Mouse (Mus musculus) MEL (cell line): ENCODE data around the gene Cerk. TPM values are rescaled to one million over a fixed set of nuclear protein-coding genes. Genes with fewer than 3 reads are reported as not detected.

Experiments
- DNase-seq: peaks from one replicate; pipeline ENCODE4 v3.0.0; 2011; ENCODE audit warnings: low read depth, low spot score
- H3K27ac ChIP-seq: 2 replicates; pipeline ENCODE4 v1.5.1; 2012; ENCODE audit warnings: low read depth, mild to moderate bottlenecking, control low read depth, low read length, moderate library complexity; ENCODE audit not compliant: control insufficient read depth
- H3K27me3 ChIP-seq, 2 experiments: fragments of 150-350 bp in 1 of 2; sonication (generic) in 1 of 2; 2 replicates each; pipeline ENCODE4 v1.6.1; 2012; ENCODE audit warnings: low read length in 2 of 2, mild to moderate bottlenecking in 2 of 2, improper control_type of control experiment in 1 of 2, moderate library complexity in 1 of 2; ENCODE audit not compliant: insufficient read depth in 2 of 2, control insufficient read depth in 1 of 2
- H3K36me3 ChIP-seq, 2 experiments: 2 replicates each; pipeline ENCODE4 v1.6.1; 2012 to 2014; ENCODE audit warnings: low read length in 2 of 2, improper control_type of control experiment in 1 of 2, inconsistent platforms in 1 of 2, mild to moderate bottlenecking in 1 of 2; ENCODE audit not compliant: insufficient read depth in 2 of 2, control insufficient read depth in 1 of 2
- H3K4me1 ChIP-seq, 2 experiments: fragments of 150-350 bp in 1 of 2; sonication (generic) in 1 of 2; 2 replicates each; pipeline ENCODE4 v1.6.1; 2012; ENCODE audit warnings: low read length in 2 of 2, improper control_type of control experiment in 1 of 2, mild to moderate bottlenecking in 1 of 2; ENCODE audit not compliant: insufficient read depth in 2 of 2, control insufficient read depth in 1 of 2
- H3K4me3 ChIP-seq, 2 experiments: fragments of 150-350 bp in 1 of 2; sonication (generic) in 1 of 2; 2 replicates each; pipeline ENCODE4 v1.5.1; 2012; ENCODE audit warnings: low read depth in 2 of 2, low read length in 2 of 2, mild to moderate bottlenecking in 2 of 2, moderate library complexity in 2 of 2, control low read depth in 1 of 2, improper control_type of control experiment in 1 of 2; ENCODE audit not compliant: control insufficient read depth in 1 of 2, insufficient read depth in 1 of 2
- H3K79me2 ChIP-seq: 2 replicates; pipeline ENCODE4 v1.6.1; 2012; ENCODE audit warnings: mild to moderate bottlenecking, low read length, moderate library complexity; ENCODE audit not compliant: control insufficient read depth, poor library complexity, insufficient read depth
- H3K9ac ChIP-seq: 2 replicates; pipeline ENCODE4 v1.6.1; 2012; ENCODE audit warnings: low read depth, mild to moderate bottlenecking, control low read depth, low read length, moderate library complexity; ENCODE audit not compliant: control insufficient read depth, poor library complexity, severe bottlenecking
- H3K9me3 ChIP-seq: fragments of 150-350 bp; sonication (generic); replicated peaks from 2 replicates; pipeline ENCODE4 v1.6.1; 2012; ENCODE audit warnings: mild to moderate bottlenecking, low read length, improper control_type of control experiment, moderate library complexity; ENCODE audit not compliant: insufficient read depth
- CHD1 ChIP-seq: IDR thresholded peaks from 2 replicates; pipeline ENCODE4 v1.6.1; 2012; ENCODE audit warnings: low read depth, mild to moderate bottlenecking, inconsistent platforms, low read length, improper control_type of control experiment
- CHD2 ChIP-seq: IDR thresholded peaks from 2 replicates; pipeline ENCODE4 v1.6.1; 2011; ENCODE audit warnings: low read length, improper control_type of control experiment
- CTCF ChIP-seq, 3 experiments: IDR thresholded peaks in 2 of 3; conservative IDR thresholded peaks in 1 of 3; 2 replicates each; pipeline ENCODE4 v1.5.1; 2011 to 2012; ENCODE audit warnings: low read length in 3 of 3, low read depth in 2 of 3, mild to moderate bottlenecking in 2 of 3, improper control_type of control experiment in 1 of 3, inconsistent platforms in 1 of 3, mixed read lengths in 1 of 3, moderate library complexity in 1 of 3; ENCODE audit not compliant: control insufficient read depth in 1 of 3, insufficient read depth in 1 of 3, poor library complexity in 1 of 3, severe bottlenecking in 1 of 3
- GATA1 ChIP-seq: IDR thresholded peaks from 2 replicates; pipeline ENCODE4 v1.6.1; 2011; ENCODE audit warnings: low read depth, low read length, improper control_type of control experiment
- HCFC1 ChIP-seq: IDR thresholded peaks from 2 replicates; pipeline ENCODE4 v1.6.1; 2012; ENCODE audit warnings: low read depth, mild to moderate bottlenecking, inconsistent platforms, low read length, improper control_type of control experiment, moderate library complexity
- JUND ChIP-seq: IDR thresholded peaks from 2 replicates; pipeline ENCODE4 v1.6.1; 2011; ENCODE audit warnings: low read depth, mild to moderate bottlenecking, improper control_type of control experiment, low read length
- MAFK ChIP-seq: IDR thresholded peaks from 2 replicates; pipeline ENCODE4 v1.6.1; 2011; ENCODE audit warnings: low read depth, mild to moderate bottlenecking, low read length, improper control_type of control experiment, borderline replicate concordance
- MAX ChIP-seq: IDR thresholded peaks from 2 replicates; pipeline ENCODE4 v1.6.1; 2011; ENCODE audit warnings: low read length, improper control_type of control experiment
- MEF2A ChIP-seq: IDR thresholded peaks from 2 replicates; pipeline ENCODE4 v1.6.1; 2014; ENCODE audit warnings: low read depth, mild to moderate bottlenecking, inconsistent platforms, low read length, improper control_type of control experiment; ENCODE audit not compliant: poor library complexity, insufficient replicate concordance, severe bottlenecking; ENCODE audit errors: extremely low read depth
- MYC ChIP-seq: IDR thresholded peaks from 2 replicates; pipeline ENCODE4 v1.6.1; 2011; ENCODE audit warnings: low read depth, mild to moderate bottlenecking, low read length, improper control_type of control experiment, moderate library complexity
- POLR2A ChIP-seq, 2 experiments: IDR thresholded peaks; 2 replicates each; pipeline ENCODE4 v1.6.1; 2011 to 2012; ENCODE audit warnings: low read length in 2 of 2, mild to moderate bottlenecking in 2 of 2, control low read depth in 1 of 2, improper control_type of control experiment in 1 of 2, low read depth in 1 of 2, moderate library complexity in 1 of 2; ENCODE audit not compliant: control insufficient read depth in 1 of 2, insufficient read depth in 1 of 2, poor library complexity in 1 of 2
- POLR2AphosphoS2 ChIP-seq: IDR thresholded peaks from 2 replicates; pipeline ENCODE4 v1.6.1; 2011; ENCODE audit warnings: low read length, improper control_type of control experiment
- RCOR1 ChIP-seq: IDR thresholded peaks from 2 replicates; pipeline ENCODE4 v1.6.1; 2012; ENCODE audit warnings: low read depth, mild to moderate bottlenecking, inconsistent platforms, low read length, improper control_type of control experiment
- TAL1 ChIP-seq: IDR thresholded peaks from 2 replicates; pipeline ENCODE4 v1.6.1; 2012; ENCODE audit warnings: mild to moderate bottlenecking, inconsistent platforms, low read length, moderate library complexity, mixed read lengths
- TBP ChIP-seq: IDR thresholded peaks from 2 replicates; pipeline ENCODE4 v1.8.0; 2011; ENCODE audit warnings: low read depth, low read length, improper control_type of control experiment
- TCF12 ChIP-seq: IDR thresholded peaks from 2 replicates; pipeline ENCODE4 v1.6.1; 2014; ENCODE audit warnings: low read depth, mild to moderate bottlenecking, inconsistent platforms, low read length, improper control_type of control experiment, moderate library complexity
- USF1 ChIP-seq: IDR thresholded peaks from 2 replicates; pipeline ENCODE4 v1.6.1; 2014; ENCODE audit warnings: low read depth, mild to moderate bottlenecking, inconsistent platforms, low read length, improper control_type of control experiment, moderate library complexity
- USF2 ChIP-seq, 2 experiments: IDR thresholded peaks; 2 replicates each; pipeline ENCODE4 v1.6.1; 2011 to 2012; ENCODE audit warnings: improper control_type of control experiment in 2 of 2, low read length in 2 of 2, borderline replicate concordance in 1 of 2, inconsistent platforms in 1 of 2, low read depth in 1 of 2, mild to moderate bottlenecking in 1 of 2; ENCODE audit not compliant: insufficient read depth in 1 of 2
- ZC3H11A ChIP-seq: IDR thresholded peaks from 2 replicates; pipeline ENCODE4 v1.6.1; 2012; ENCODE audit warnings: low read depth, mild to moderate bottlenecking, inconsistent platforms, low read length, improper control_type of control experiment
- ZKSCAN1 ChIP-seq: IDR thresholded peaks from 2 replicates; pipeline ENCODE4 v1.6.1; 2012; ENCODE audit warnings: low read depth, mild to moderate bottlenecking, inconsistent platforms, low read length, improper control_type of control experiment, moderate library complexity
- ZNF384 ChIP-seq: IDR thresholded peaks from 2 replicates; pipeline ENCODE4 v1.6.1; 2012; ENCODE audit warnings: low read depth, mild to moderate bottlenecking, inconsistent platforms, low read length, improper control_type of control experiment
- polyA plus RNA-seq, 2 experiments: library from polyadenylated mRNA; stranded (reverse) in 1 of 2; unstranded in 1 of 2; fragments of >175 nt in 1 of 2; fragments of >200 nt in 1 of 2; gene quantifications; 2 replicates each; pipeline versions ENCODE4 v1.2.1 to v1.2.4; 2012; ENCODE audit warnings: low replicate concordance in 2 of 2, low read depth in 1 of 2; ENCODE audit not compliant: insufficient read length in 2 of 2, insufficient read depth in 1 of 2, missing spikeins in 1 of 2
- total RNA-seq: library from RNA; depleted of rRNA; stranded (reverse); fragments of 300-350 nt; gene quantifications from 2 replicates; pipeline ENCODE4 v1.2.3, GENCODE M21; 2012

Cerk gene
- total and polyA plus RNA-seq, 3 experiments = 4.1 to 9.5 TPM; not detected in 1

DNA sequence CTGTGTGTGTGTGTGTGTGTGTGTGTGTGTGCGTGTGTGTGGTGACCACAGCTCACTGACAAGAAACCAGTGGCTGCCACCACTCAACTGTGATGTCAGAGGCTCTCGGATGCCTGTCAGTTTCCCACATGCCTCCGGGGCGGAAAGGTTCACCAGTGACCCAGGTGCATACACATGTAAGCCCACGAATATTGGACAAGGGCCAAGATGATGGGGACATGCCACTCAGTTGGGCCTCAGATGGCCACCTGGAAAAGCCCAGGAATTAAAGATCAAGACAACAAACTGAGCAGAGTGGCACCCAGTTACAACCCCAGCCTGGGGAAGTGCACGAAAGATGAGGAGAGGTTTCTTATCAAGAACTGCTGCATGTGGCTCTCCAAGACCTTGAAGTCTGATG is 13.4 kb downstream of the Cerk start:
- H3K27ac ChIP-seq = no peak overlapping the region

GRCm38 (mm10) chr15:86172124-86172523 is 13.8 kb downstream of the Cerk start:
- Histone ChIP-seq H3K9ac (no peak overlapping the region), H3K27ac (no peak overlapping the region), H3K9me3 (no peaks in the 10 kb centered on the region), H3K79me2 (no peaks in the 10 kb centered on the region), H3K4me1 (no peaks in the 10 kb centered on the region), H3K27me3 (no peaks in the 10 kb centered on the region), H3K4me3 (no peak overlapping the region), H3K36me3 (no peaks in the 10 kb centered on the region)
- no peak for DNase-seq
- TF ChIP-seq MEF2A = no peak
- TF ChIP-seq HCFC1 = no peak
- TF ChIP-seq USF1 = no peak
- TF ChIP-seq TCF12 = no peak
- TF ChIP-seq RCOR1 = no peak
- no peak for TF ChIP-seq MAX
- TF ChIP-seq ZC3H11A = no peak
- no peak for TF ChIP-seq MYC
- TF ChIP-seq MAFK = no peak

More for the DNA sequence above, 13.4 kb downstream of the Cerk start:
- no peak for DNase-seq
- TF ChIP-seq GATA1 (no peak), CTCF (IDR thresholded peaks at IDR 0.05 in 2 of 3, conservative IDR thresholded peaks at IDR 0.05 in 1 of 3; ENCODE audit: control insufficient read depth in 1 of 3, insufficient read depth in 1 of 3, low read depth in 2 of 3, low read length in 3 of 3, poor library complexity in 1 of 3, severe bottlenecking in 1 of 3) (no peak), MYC (no peak), MAX (no peak), TBP (no peak), ZNF384 (no peak), ZKSCAN1 (no peak), POLR2AphosphoS2 (no peak), CHD1 (no peak), CHD2 (no peak)
- Histone ChIP-seq H3K4me1 (no peaks in the 10 kb centered on the region), H3K4me3 (no peak overlapping the region), H3K9me3 (no peaks in the 10 kb centered on the region), H3K9ac (no peak overlapping the region), H3K36me3 (no peaks in the 10 kb centered on the region), H3K27me3 (no peaks in the 10 kb centered on the region), H3K79me2 (no peaks in the 10 kb centered on the region)

GRCm38 (mm10) chr15:86171316-86171715 is 14.6 kb downstream of the Cerk start:
- Histone ChIP-seq H3K27me3 (no peaks in the 10 kb centered on the region), H3K36me3 (no peaks in the 10 kb centered on the region), H3K79me2 (no peaks in the 10 kb centered on the region), H3K4me1 (no peaks in the 10 kb centered on the region), H3K9me3 (no peaks in the 10 kb centered on the region), H3K27ac (no peak overlapping the region), H3K4me3 (no peak overlapping the region), H3K9ac (no peak overlapping the region)
- DNase-seq = no peak
- no peak for TF ChIP-seq POLR2A (IDR thresholded peaks at IDR 0.05; ENCODE audit: control insufficient read depth in 1 of 2, insufficient read depth in 1 of 2, low read depth in 1 of 2, low read length in 2 of 2, poor library complexity in 1 of 2)
- TF ChIP-seq ZC3H11A = no peak
- no peak for TF ChIP-seq CHD2
- TF ChIP-seq TAL1 = no peak
- TF ChIP-seq JUND = no peak
- no peak for TF ChIP-seq CHD1
- no peak for TF ChIP-seq USF2 (IDR thresholded peaks at IDR 0.05; ENCODE audit: borderline replicate concordance in 1 of 2, insufficient read depth in 1 of 2, low read depth in 1 of 2, low read length in 2 of 2)
